Mouse (Mus musculus) C3H10T1/2 (cell line): ENCODE data around the gene Ranbp3. TPM values are rescaled to one million over a fixed set of nuclear protein-coding genes. Genes with fewer than 3 reads are reported as not detected.

Experiments used
- polyA plus RNA-seq, 2 experiments: library from polyadenylated mRNA; unstranded; fragments of >200 nt; fragmentation: generic; extraction: Trizol; gene quantifications; one replicate each; pipeline ENCODE4 v1.2.1; 2012; ENCODE audit warnings: missing spikeins in 2 of 2

Ranbp3 gene
- polyA plus RNA-seq: 10 to 100 TPM; 71.2 to 89.9 TPM

GRCm38 (mm10) chr17:56672941-56673646 is at the start of gene Ranbp3:
Ranbp3 (plus strand) TSS chr17:56673294.

GRCm38 (mm10) chr17:56626754-56627470 is 46.2 kb upstream of the Ranbp3 start, which contains the start of gene Lonp1:
Lonp1 (minus strand) TSS chr17:56626887.

GRCm38 (mm10) chr17:56627530-56628277 is 45.4 kb upstream of the Ranbp3 start, which contains the start of gene Catsperd:
Catsperd (plus strand) TSS chr17:56628143.

GRCm38 (mm10) chr17:56717363-56718058 is 44.4 kb downstream of the Ranbp3 start, which contains the start of the genes Ndufa11 and Vmac:
Ndufa11 (plus strand) TSS chr17:56717767.
Vmac (minus strand) TSS chr17:56718022.

GRCm38 (mm10) chr17:56757416-56758123 is 84.5 kb downstream of the Ranbp3 start, which contains the start of gene Nrtn:
Nrtn (minus strand) TSS chr17:56757530.

Other genes starting within 250 kb of the Ranbp3 start
- 100 to 1,000 TPM in 1 of 2 experiments, 10 to 100 TPM in 1; 15.1 to 186 TPM for gene Ptprs, start 196.8 kb upstream of the Ranbp3 start, polyA plus RNA-seq
- not detected for gene Znrf4, start 160.9 kb upstream of the Ranbp3 start, polyA plus RNA-seq
- gene Gm20219, start 118.9 kb upstream of the Ranbp3 start, polyA plus RNA-seq: 1 to 10 TPM in 1 of 2 experiments, under 1 TPM in 1; 0.05 to 1.4 TPM
- gene Safb2, start 88.7 kb upstream of the Ranbp3 start, polyA plus RNA-seq: 10 to 100 TPM; 19.9 to 50.5 TPM
- 100 to 1,000 TPM in 1 of 2 experiments, 10 to 100 TPM in 1; 24.2 to 103 TPM for gene Safb, start 88.5 kb upstream of the Ranbp3 start, polyA plus RNA-seq
- gene 2410015M20Rik, start 63.5 kb upstream of the Ranbp3 start, polyA plus RNA-seq: 100 to 1,000 TPM; 433 to 445 TPM
- gene Rpl36, start 59.9 kb upstream of the Ranbp3 start, polyA plus RNA-seq: over 10,000 TPM in 1 of 2 experiments, 1,000 to 10,000 TPM in 1; 5,896 to 10,257 TPM
- 10 to 100 TPM; 52.4 to 73.9 TPM for gene Lonp1, start 46.4 kb upstream of the Ranbp3 start, polyA plus RNA-seq
- under 1 TPM; 0.02 to 0.30 TPM for gene Catsperd, start 45.2 kb upstream of the Ranbp3 start, polyA plus RNA-seq
- 100 to 1,000 TPM; 608 to 937 TPM for gene Ndufa11, start 44.5 kb downstream of the Ranbp3 start, polyA plus RNA-seq
- 10 to 100 TPM; 16.3 to 42.8 TPM for gene Vmac, start 44.7 kb downstream of the Ranbp3 start, polyA plus RNA-seq
- gene Nrtn, start 84.2 kb downstream of the Ranbp3 start, polyA plus RNA-seq: 1 to 10 TPM; 3.2 to 3.9 TPM
- 10 to 100 TPM; 32.1 to 51.8 TPM for gene Dus3l, start 91.5 kb downstream of the Ranbp3 start, polyA plus RNA-seq
- gene Prr22, start 97.0 kb downstream of the Ranbp3 start, polyA plus RNA-seq: 1 to 10 TPM in 1 of 2 experiments, under 1 TPM in 1; 0.21 to 1.4 TPM
- gene Rfx2, start 157.7 kb downstream of the Ranbp3 start, polyA plus RNA-seq: 1 to 10 TPM; 2.5 to 5.7 TPM
- under 1 TPM; 0.01 to 0.13 TPM for gene Acsbg2, start 201.2 kb downstream of the Ranbp3 start, polyA plus RNA-seq
- under 1 TPM in 1 of 2 experiments, not detected in 1; 0.05 TPM for gene 1700061G19Rik, start 202.2 kb downstream of the Ranbp3 start, polyA plus RNA-seq